Mouse (Mus musculus): ENCODE measurements around the gene Prickle2.

DNA sequence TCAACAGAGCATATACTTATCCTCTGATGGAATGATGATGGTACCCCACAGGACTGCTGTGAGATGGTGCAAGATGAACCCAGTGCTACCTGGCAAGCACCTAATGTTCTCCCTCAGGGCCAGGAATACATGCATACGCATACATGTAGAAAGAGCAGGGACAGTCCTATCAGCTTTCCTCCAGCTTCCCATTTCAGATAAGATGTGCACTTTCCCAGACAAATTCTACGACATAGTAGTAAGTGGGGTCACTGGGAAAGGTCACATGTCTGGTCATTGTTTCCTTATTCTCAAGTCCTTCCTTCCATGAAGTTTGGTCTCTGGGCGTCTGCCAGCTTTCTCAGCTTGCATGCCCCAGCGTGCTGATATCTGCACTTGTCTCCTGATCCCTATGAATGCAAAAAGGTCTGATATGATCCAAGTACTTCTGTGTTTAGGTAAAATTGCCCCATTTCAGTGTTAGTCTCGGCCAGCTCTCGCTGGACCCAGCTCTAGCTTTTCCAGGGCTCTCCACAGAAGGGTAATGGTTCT, 187.5 kb downstream of the Prickle2 start:
- TF ChIP-seq GATA1 (IDR thresholded peaks at IDR 0.05; ENCODE audit: borderline replicate concordance, low read length) = no peak
- TF ChIP-seq FLI1 (IDR thresholded peaks at IDR 0.05; ENCODE audit: low read length) = no peak
